Mouse (Mus musculus) midbrain, postnatal 0 days (tissue): ENCODE data around the gene Rock2. TPM values are rescaled to one million over a fixed set of nuclear protein-coding genes. Genes with fewer than 3 reads are reported as not detected.
A peak's percentile ranks its signal among the peaks of the same experiment; 100 is the strongest.
"Not testable (repeated sequence)": the region's sequence is repeated elsewhere in the genome, so short reads cannot be mapped to it uniquely, and the experiment has no call there.

Source experiments
- ATAC-seq: fragments of 200-750 bp; cut with Nextera tagmentation; 2 replicates; pipeline ENCODE4 v1.8.0; 2017; ENCODE audit warnings: moderate number of reproducible peaks, mild to moderate bottlenecking, moderate TSS enrichment, moderate library complexity; ENCODE audit not compliant: low FRiP score
- DNase-seq: peaks from one replicate; pipeline ENCODE4 v3.0.0-alpha.2; 2015; ENCODE audit warnings: low spot score
- H3K27ac ChIP-seq: fragments of 300-500 bp; sonication (generic); 2 replicates; pipeline ENCODE4 v1.5.1; 2014; ENCODE audit warnings: low read depth, mild to moderate bottlenecking, low read length, mixed read lengths
- H3K27me3 ChIP-seq: fragments of 300-500 bp; sonication (generic); 2 replicates; pipeline ENCODE4 v1.6.1; 2014; ENCODE audit warnings: low read length, control low read depth, mixed read lengths; ENCODE audit not compliant: insufficient read depth
- H3K36me3 ChIP-seq: fragments of 300-500 bp; sonication (generic); 2 replicates; pipeline ENCODE4 v1.6.1; 2014; ENCODE audit warnings: low read length, control low read depth, mixed read lengths; ENCODE audit not compliant: insufficient read depth
- H3K4me1 ChIP-seq: fragments of 300-500 bp; sonication (generic); 2 replicates; pipeline ENCODE4 v1.6.1; 2014; ENCODE audit warnings: mild to moderate bottlenecking, control low read depth, antibody characterized with exemption, low read length, mixed read lengths; ENCODE audit not compliant: insufficient read depth
- H3K4me2 ChIP-seq: fragments of 300-500 bp; sonication (generic); 2 replicates; pipeline ENCODE4 v1.6.1; 2014; ENCODE audit warnings: low read depth, mild to moderate bottlenecking, low read length, mixed read lengths; ENCODE audit not compliant: poor library complexity, severe bottlenecking
- H3K4me3 ChIP-seq: fragments of 300-500 bp; sonication (generic); 2 replicates; pipeline ENCODE4 v1.5.1; 2014; ENCODE audit warnings: low read depth, mild to moderate bottlenecking, low read length, moderate library complexity
- H3K9ac ChIP-seq: fragments of 300-500 bp; sonication (generic); replicated peaks from 2 replicates; pipeline ENCODE4 v1.6.1; 2014; ENCODE audit warnings: mild to moderate bottlenecking, low read length, moderate library complexity, mixed read lengths; ENCODE audit not compliant: poor library complexity, severe bottlenecking
- H3K9me3 ChIP-seq: fragments of 300-500 bp; sonication (generic); 2 replicates; pipeline ENCODE4 v1.6.1; 2016; ENCODE audit warnings: low read length, control low read depth
- CTCF ChIP-seq: IDR thresholded peaks from 2 replicates; pipeline ENCODE4 v1.5.1; 2016; ENCODE audit warnings: antibody characterized with exemption, mild to moderate bottlenecking
- WGBS: fragments of 180-500 bp; shearing (Covaris S2); extraction: QIAGEN DNeasy Blood & Tissue Kit; methylation state at CpG from one replicate; pipeline ENCODE4 v1.1.7; 2014; 5-methylcytosine and 5-hydroxymethylcytosine counted together
- polyA plus RNA-seq: library from polyadenylated mRNA; unstranded; fragments of >200 nt; fragmentation: Nextera tagmentation; extraction: Ambion mirVana; gene quantifications from 2 replicates; pipeline ENCODE4 v1.2.1, GENCODE M21; 2015
- total RNA-seq: library from RNA; depleted of rRNA; stranded (reverse); fragments of >200 nt; gene quantifications from 2 replicates; pipeline ENCODE4 v1.2.3, GENCODE M21; 2014

The Rock2 gene
- total and polyA plus RNA-seq, 2 experiments from 2014 or later, result 12.7 to 27.3 TPM

- Histone ChIP-seq H3K4me1 (peaks cover 4% of the 10 kb centered on the region), H3K27me3 (0 out of 2 replicates have a peak, but pooled peaks cover 5% of the 10 kb centered on the region), H3K9ac (no peak overlapping the region), H3K4me3 (no peak overlapping the region), H3K36me3 (no peaks in the 10 kb centered on the region), H3K27ac (no peak overlapping the region), H3K9me3 (no peaks in the 10 kb centered on the region), H3K4me2 (no peak overlapping the region)
- WGBS, result 78% methylated on average over 2 of the region's 2 CpGs
- DNase-seq (peak; percentile 22), ATAC-seq (no peak)
- no peak for TF ChIP-seq CTCF
Observed at GRCm38 (mm10) chr12:17015711-17016110, 121.0 kb downstream of the Rock2 start.

GRCm38 (mm10) chr12:17018468-17018867 lies 123.8 kb downstream of the Rock2 start:
- Histone ChIP-seq H3K36me3 (no peaks in the 10 kb centered on the region), H3K9ac (no peak overlapping the region), H3K27ac (no peak overlapping the region), H3K27me3 (no peaks in the 10 kb centered on the region), H3K4me3 (no peak overlapping the region), H3K4me2 (no peak overlapping the region), H3K4me1 (no peaks in the 10 kb centered on the region), H3K9me3 (no peaks in the 10 kb centered on the region)
- TF ChIP-seq CTCF, result peak; percentile 78
- peak; percentile 64 for DNase-seq
- WGBS, result 28% methylated on average over 4 of the region's 4 CpGs
- no peak for ATAC-seq

GRCm38 (mm10) chr12:17021125-17021524 lies 126.4 kb downstream of the Rock2 start:
- WGBS, result 86% methylated on average over 4 of the region's 4 CpGs
- H3K9ac ChIP-seq, H3K4me3 ChIP-seq, H3K9me3 ChIP-seq, H3K4me2 ChIP-seq, DNase-seq, ATAC-seq, H3K27me3 ChIP-seq, H3K4me1 ChIP-seq, H3K27ac ChIP-seq, H3K36me3 ChIP-seq: not testable (repeated sequence)

- ATAC-seq (no peak), DNase-seq (no peak)
- 85% methylated on average over 4 of the region's 4 CpGs for WGBS
- Histone ChIP-seq H3K9ac (no peak overlapping the region), H3K9me3 (no peaks in the 10 kb centered on the region), H3K4me1 (no peaks in the 10 kb centered on the region), H3K27ac (no peak overlapping the region), H3K27me3 (no peaks in the 10 kb centered on the region), H3K4me2 (no peak overlapping the region), H3K4me3 (no peak overlapping the region), H3K36me3 (no peaks in the 10 kb centered on the region)
- no peak for TF ChIP-seq CTCF
Observed at GRCm38 (mm10) chr12:17022145-17022544, 127.5 kb downstream of the Rock2 start.

- TF ChIP-seq CTCF, result no peak
- Histone ChIP-seq H3K4me3 (no peak overlapping the region), H3K27ac (no peak overlapping the region), H3K4me1 (no peaks in the 10 kb centered on the region), H3K36me3 (no peaks in the 10 kb centered on the region), H3K4me2 (no peak overlapping the region), H3K27me3 (no peaks in the 10 kb centered on the region), H3K9ac (no peak overlapping the region), H3K9me3 (no peaks in the 10 kb centered on the region)
- ATAC-seq (no peak), DNase-seq (no peak)
- whole genome bisulfite sequencing, result 92% methylated on average over 6 of the region's 6 CpGs
Observed at GRCm38 (mm10) chr12:17024554-17025110, 129.9 kb downstream of the Rock2 start.

- no peak overlapping the region for H3K27ac ChIP-seq
- H3K9me3 ChIP-seq, result no peaks in the 10 kb centered on the region
- no peaks in the 10 kb centered on the region for H3K36me3 ChIP-seq
- H3K4me1 ChIP-seq, result peaks cover 4% of the 10 kb centered on the region
- H3K4me3 ChIP-seq, result no peak overlapping the region
- peak; percentile 95 for TF ChIP-seq CTCF
- H3K9ac ChIP-seq, result no peak overlapping the region
- no peaks in the 10 kb centered on the region for H3K27me3 ChIP-seq
- H3K4me2 ChIP-seq, result no peak overlapping the region
- ATAC-seq, result no peak
- DNase-seq, result peak; percentile 91
- 37% methylated on average over 13 of the region's 13 CpGs for WGBS
Observed at GRCm38 (mm10) chr12:17032694-17033463, 138.2 kb downstream of the Rock2 start.
